Mouse (Mus musculus) thymus, adult 2 months (tissue): Measurements from ENCODE around the gene Mtg2. TPM values are rescaled to one million over a fixed set of nuclear protein-coding genes. Genes with fewer than 3 reads are reported as not detected.

ENCODE experiments used
- DNase-seq: peaks from one replicate; pipeline ENCODE4 v3.0.0; 2021
- H3K27ac ChIP-seq: fragments of 200-500 bp; 2 replicates; pipeline ENCODE4 v1.5.1; 2012; ENCODE audit warnings: low read length, control low read depth; ENCODE audit not compliant: control insufficient read depth, insufficient read depth
- H3K27me3 ChIP-seq: fragments of 200-500 bp; 2 replicates; pipeline ENCODE4 v1.6.1; 2012; ENCODE audit warnings: mild to moderate bottlenecking, low read length, moderate library complexity, mixed read lengths; ENCODE audit not compliant: control insufficient read depth, insufficient read depth
- H3K36me3 ChIP-seq: fragments of 200-500 bp; 2 replicates; pipeline ENCODE4 v1.6.1; 2012; ENCODE audit warnings: mild to moderate bottlenecking, low read length, moderate library complexity; ENCODE audit not compliant: control insufficient read depth, insufficient read depth
- H3K4me1 ChIP-seq: fragments of 200-500 bp; replicated peaks from 2 replicates; pipeline ENCODE4 v1.6.1; 2012; ENCODE audit warnings: low read length; ENCODE audit not compliant: control insufficient read depth, insufficient read depth
- H3K4me3 ChIP-seq: fragments of 200-500 bp; 2 replicates; pipeline ENCODE4 v1.5.1; 2012; ENCODE audit warnings: mild to moderate bottlenecking, low read length, control low read depth, moderate library complexity; ENCODE audit not compliant: control insufficient read depth, insufficient read depth
- CTCF ChIP-seq: fragments of 200-500 bp; IDR thresholded peaks from 2 replicates; pipeline ENCODE4 v1.5.1; 2012; ENCODE audit warnings: mild to moderate bottlenecking, control low read depth, low read length, moderate library complexity, borderline replicate concordance; ENCODE audit not compliant: control insufficient read depth, poor library complexity, insufficient read depth; ENCODE audit errors: extremely low read depth
- POLR2A ChIP-seq: fragments of 200-500 bp; IDR thresholded peaks from 2 replicates; pipeline ENCODE4 v1.6.1; 2012; ENCODE audit warnings: mild to moderate bottlenecking, low read length, control low read depth, moderate library complexity; ENCODE audit not compliant: control insufficient read depth, poor library complexity, insufficient read depth; ENCODE audit errors: extremely low read depth
- WGBS: fragments of 180-500 bp; shearing (Covaris S2); methylation state at CpG from one replicate; pipeline ENCODE4 v1.1.7; 2018; 5-methylcytosine and 5-hydroxymethylcytosine counted together
- polyA plus RNA-seq: library from polyadenylated mRNA; depleted of rRNA; stranded (reverse); fragments of >200 nt; gene quantifications from 2 replicates; pipeline ENCODE4 v1.2.3, GENCODE M21; 2012

The Mtg2 gene
- polyA plus RNA-seq, 1 experiment = 31.3 TPM

- peaks cover 13% of the 10 kb centered on the region for H3K36me3 ChIP-seq
- H3K4me1 ChIP-seq = peaks cover 26% of the 10 kb centered on the region
- no peak overlapping the region for H3K27ac ChIP-seq
- peak overlapping the region; percentile 89 for H3K4me3 ChIP-seq
- WGBS = 35% methylated on average over 6 of the region's 6 CpGs
- H3K27me3 ChIP-seq = no peaks in the 10 kb centered on the region
- TF ChIP-seq POLR2A = no peak
- TF ChIP-seq CTCF = no peak
- no peak for DNase-seq
Observed at GRCm38 (mm10) chr2:180025861-180026200, 44.6 kb upstream of the Mtg2 start.

GRCm38 (mm10) chr2:180027768-180028167, 42.6 kb upstream of the Mtg2 start:
- TF ChIP-seq POLR2A = no peak
- TF ChIP-seq CTCF = no peak
- peaks cover 32% of the 10 kb centered on the region for H3K36me3 ChIP-seq
- H3K4me3 ChIP-seq = no peak overlapping the region

GRCm38 (mm10) chr2:180031270-180031669, 39.1 kb upstream of the Mtg2 start:
- Histone ChIP-seq H3K36me3 (peaks cover 64% of the 10 kb centered on the region), H3K4me1 (peaks cover 18% of the 10 kb centered on the region)
- DNase-seq = no peak

More at GRCm38 (mm10) chr2:180027768-180028167, 42.6 kb upstream of the Mtg2 start:
- H3K27ac ChIP-seq = peak overlapping the region; percentile 8; the same call in 1 of the 2 replicates
- DNase-seq = no peak
- 96% methylated on average over 9 of the region's 9 CpGs for WGBS
- peaks cover 26% of the 10 kb centered on the region for H3K4me1 ChIP-seq
- H3K27me3 ChIP-seq = no peaks in the 10 kb centered on the region; the same call in 1 of the 2 replicates

GRCm38 (mm10) chr2:180032925-180033324, 37.5 kb upstream of the Mtg2 start:
- TF ChIP-seq CTCF (no peak), POLR2A (no peak)
- Histone ChIP-seq H3K27ac (no peak overlapping the region), H3K4me3 (no peak overlapping the region), H3K4me1 (peaks cover 4% of the 10 kb centered on the region), H3K36me3 (peaks cover 76% of the 10 kb centered on the region), H3K27me3 (no peaks in the 10 kb centered on the region; the same call in 1 of the 2 replicates)
- DNase-seq = no peak
- 62% methylated on average over 3 of the region's 3 CpGs for WGBS

More at GRCm38 (mm10) chr2:180031270-180031669, 39.1 kb upstream of the Mtg2 start:
- Histone ChIP-seq H3K27ac (no peak overlapping the region), H3K4me3 (no peak overlapping the region), H3K27me3 (no peaks in the 10 kb centered on the region; the same call in 1 of the 2 replicates)
- WGBS = 95% methylated on average over 6 of the region's 6 CpGs
- TF ChIP-seq CTCF = no peak
- no peak for TF ChIP-seq POLR2A

GRCm38 (mm10) chr2:180033956-180034355, 36.4 kb upstream of the Mtg2 start:
- TF ChIP-seq POLR2A (no peak), CTCF (no peak)
- Histone ChIP-seq H3K4me3 (no peak overlapping the region), H3K27me3 (no peaks in the 10 kb centered on the region; the same call in 1 of the 2 replicates), H3K27ac (no peak overlapping the region), H3K36me3 (peaks cover 81% of the 10 kb centered on the region), H3K4me1 (no peaks in the 10 kb centered on the region)
- WGBS = 76% methylated on average over 3 of the region's 3 CpGs
- DNase-seq = no peak

- DNase-seq = no peak
- peaks cover 80% of the 10 kb centered on the region for H3K36me3 ChIP-seq
- H3K4me3 ChIP-seq = no peak overlapping the region
- 89% methylated on average over 5 of the region's 5 CpGs for WGBS
- H3K27me3 ChIP-seq = no peaks in the 10 kb centered on the region; the same call in 1 of the 2 replicates
- no peak overlapping the region for H3K27ac ChIP-seq
- no peaks in the 10 kb centered on the region for H3K4me1 ChIP-seq
- TF ChIP-seq CTCF (no peak), POLR2A (no peak)
Observed at GRCm38 (mm10) chr2:180034753-180035152, 35.6 kb upstream of the Mtg2 start.

- TF ChIP-seq POLR2A (no peak), CTCF (no peak)
- DNase-seq = no peak
- peaks cover 29% of the 10 kb centered on the region for H3K36me3 ChIP-seq
- WGBS = 34% methylated on average over 6 of the region's 6 CpGs
- H3K27me3 ChIP-seq = no peaks in the 10 kb centered on the region
- peaks cover 21% of the 10 kb centered on the region for H3K4me1 ChIP-seq
- no peak overlapping the region for H3K4me3 ChIP-seq
- no peak overlapping the region for H3K27ac ChIP-seq
Observed at GRCm38 (mm10) chr2:180040406-180040805, 30.0 kb upstream of the Mtg2 start.
